Mouse (Mus musculus) 416B (cell line): ENCODE measurements at regions not wholly inside any gene's neighbourhood (a gene's known extent, or its start where the extent isn't known, plus 50 kb on each side); places are given as distances from the start of the nearest gene placed in this dataset.
A peak's percentile ranks its signal among the peaks of the same experiment; 100 is the strongest.

Experiments
- DNase-seq: peaks from one replicate; pipeline ENCODE4 v3.0.0; 2011; ENCODE audit warnings: low read depth

DNA sequence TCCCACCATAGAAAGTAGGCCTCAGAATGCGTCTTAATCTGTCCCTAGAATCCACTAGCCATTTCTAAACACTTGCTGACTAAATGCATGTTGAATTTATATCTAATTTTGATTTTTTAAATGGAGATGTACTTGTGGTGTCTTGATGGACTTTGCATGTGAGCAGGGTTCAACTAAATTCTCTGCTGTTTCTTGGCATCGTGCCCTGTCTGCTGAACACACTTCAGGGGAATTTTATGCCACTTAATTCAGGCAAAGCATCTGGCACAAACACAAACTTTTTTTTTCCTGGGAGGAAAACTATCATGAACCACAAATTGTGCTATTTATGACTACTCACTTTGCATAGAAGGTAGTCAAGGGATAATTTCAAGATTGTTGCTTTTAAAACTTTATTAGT lies 87.7 kb downstream of the Stc2 start:
- no peak for DNase-seq

DNA sequence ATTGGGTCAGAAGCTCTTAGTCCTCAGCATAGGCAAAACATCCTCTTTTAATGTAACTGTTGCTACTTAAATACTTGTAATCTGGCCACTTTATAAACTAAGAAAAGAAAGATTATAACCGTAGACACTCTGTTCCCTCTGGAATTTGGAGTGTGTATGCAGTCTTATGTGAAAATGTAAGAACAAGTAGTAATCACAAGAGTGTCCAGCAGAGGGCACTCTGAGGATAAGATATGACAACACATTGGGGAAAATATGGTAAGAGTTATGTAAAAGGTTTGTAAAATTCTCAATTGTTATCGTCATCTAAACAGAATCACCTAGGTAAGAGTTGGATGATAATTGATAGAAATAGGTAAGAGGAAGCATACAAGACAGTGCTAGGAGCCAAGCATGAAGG lies 66.2 kb upstream of the Gm17332 start:
- DNase-seq, result peak; percentile 86
